ENCODE assay signal across 8 mouse cellular contexts in the genomic region with DNA sequence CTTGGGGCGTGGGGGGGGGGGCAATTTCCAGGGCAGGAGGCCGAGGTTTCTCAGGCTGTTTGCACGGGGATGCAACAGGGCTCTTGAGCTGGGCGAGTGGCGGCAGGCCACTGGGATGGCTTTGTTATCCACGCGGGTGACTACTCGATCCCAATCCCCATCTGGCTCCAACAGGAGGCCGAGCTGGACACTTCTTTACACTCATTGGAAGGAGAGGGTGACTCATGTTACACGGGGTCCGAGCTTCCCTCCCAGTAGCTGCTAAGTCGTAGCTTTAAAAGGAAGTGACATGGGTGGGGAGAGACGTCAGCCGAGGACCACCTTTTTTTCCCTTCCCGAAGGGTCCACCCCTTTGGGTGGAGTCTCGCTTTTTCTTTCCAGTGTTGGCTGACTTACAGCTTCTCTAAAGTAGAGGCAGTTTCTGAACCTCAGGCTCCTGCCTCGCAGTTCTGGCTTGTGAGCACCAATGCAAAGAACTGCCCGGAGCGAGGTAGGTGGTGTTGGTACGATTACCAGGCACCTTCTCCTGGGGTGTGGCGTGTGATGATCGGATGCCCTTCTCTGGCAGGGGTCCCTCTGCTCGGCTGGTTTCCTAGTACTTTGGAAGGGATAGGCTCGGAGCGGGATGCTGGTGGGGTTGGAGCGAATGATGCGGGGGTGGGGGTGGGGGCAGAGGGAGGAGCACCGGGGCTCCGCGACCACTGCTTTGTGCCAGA. TPM values are rescaled to one million over a fixed set of nuclear protein-coding genes. Genes with fewer than 3 reads are reported as not detected.
DNase-seq lines count a peak whose midpoint lies in the region; ATAC-seq and TF ChIP-seq lines count a peak whose summit lies in the region.

No protein-coding gene starts in this region.

- peak overlapping the region; percentile 74 for H3K9ac ChIP-seq in heart, embryonic 11.5 days (ENCODE audit: low read depth, low read length)
- peak overlapping the region; percentile 59 for H3K9ac ChIP-seq in kidney, embryonic 15.5 days

- H3K9me3 ChIP-seq in heart, embryonic 11.5 days (replicated peaks; ENCODE audit: control insufficient read depth, low read length) = no peaks in the 10 kb centered on the region
- no peaks in the 10 kb centered on the region for H3K9me3 ChIP-seq in kidney, embryonic 15.5 days (replicated peaks)

- H3K4me1 ChIP-seq in heart, embryonic 11.5 days (ENCODE audit: control insufficient read depth, insufficient read depth, low read length) = peaks cover 11% of the 10 kb centered on the region
- peaks cover 25% of the 10 kb centered on the region for H3K4me1 ChIP-seq in kidney, embryonic 15.5 days

- ATAC-seq in erythroblast, adult 5-6 weeks (replicated peaks; ENCODE audit: low FRiP score, poor library complexity, severe bottlenecking) = peak; percentile 83
- ATAC-seq in heart, embryonic 11.5 days (replicated peaks; ENCODE audit: insufficient number of reproducible peaks, low FRiP score, low TSS enrichment) = peak; percentile 92
- ATAC-seq in kidney, embryonic 15.5 days (replicated peaks; ENCODE audit: low FRiP score) = peak; percentile 97

- WGBS in heart, embryonic 11.5 days (ENCODE audit: insufficient replicate concordance) = 1% methylated on average over 30 of the region's 30 CpGs
- WGBS in kidney, embryonic 15.5 days = under 1% methylated on average over 30 of the region's 30 CpGs

- TF ChIP-seq POLR2A in brain, embryonic 14.5 days (IDR thresholded peaks at IDR 0.05; ENCODE audit: borderline replicate concordance, extremely low read depth, insufficient read depth, insufficient read length, poor library complexity, severe bottlenecking) = peak; percentile 31; the same call in 1 of the 2 replicates

- no peak for TF ChIP-seq CTCF in brain, embryonic 14.5 days (IDR thresholded peaks at IDR 0.05; ENCODE audit: borderline replicate concordance, extremely low read depth, insufficient read depth, insufficient read length)

- no peaks in the 10 kb centered on the region for H3K36me3 ChIP-seq in heart, embryonic 11.5 days (ENCODE audit: control insufficient read depth, insufficient read depth, low read length)
- H3K36me3 ChIP-seq in kidney, embryonic 15.5 days = peaks cover 5% of the 10 kb centered on the region

- no peaks in the 10 kb centered on the region for H3K27me3 ChIP-seq in heart, embryonic 11.5 days (ENCODE audit: control insufficient read depth, insufficient read depth, low read length)
- H3K27me3 ChIP-seq in kidney, embryonic 15.5 days = no peaks in the 10 kb centered on the region

- peak; percentile 87 for DNase-seq in CD4-positive helper T cell, adult 2 months (ENCODE audit: low read depth, low spot score)
- DNase-seq in brain, embryonic 14.5 days (ENCODE audit: low read depth) = peak; percentile 97
- peak; percentile 86 for DNase-seq in liver
- DNase-seq in monocyte, adult 2 months (ENCODE audit: low read depth in 1 of 2, low spot score in 2 of 2) = peak; percentile 82 to 86
- peak; percentile 88 to 90 for DNase-seq in spleen, postnatal 36 days (ENCODE audit: low spot score in 2 of 2)

- H3K27ac ChIP-seq in heart, embryonic 11.5 days (ENCODE audit: low read depth, low read length) = peak overlapping the region; percentile 89
- peak overlapping the region; percentile 95 for H3K27ac ChIP-seq in kidney, embryonic 15.5 days

- peak overlapping the region; percentile 68 for H3K4me3 ChIP-seq in heart, embryonic 11.5 days (ENCODE audit: low read depth, low read length)
- peak overlapping the region; percentile 70 for H3K4me3 ChIP-seq in kidney, embryonic 15.5 days (replicated peaks)

- H3K4me2 ChIP-seq in heart, embryonic 11.5 days = peak overlapping the region; percentile 87
- H3K4me2 ChIP-seq in kidney, embryonic 15.5 days = peak overlapping the region; percentile 93

RNA-seq across cellular contexts. Expression of a gene that starts 0.6 kb away (rescaled TPM):
- polyA plus RNA-seq in brain, embryonic 14.5 days (2012; rRNA removed) = 27.6 and 35.2 TPM in 2 replicates
- 73.6 and 79.0 TPM in 2 replicates for total RNA-seq in erythroblast, adult 5-6 weeks (2015; ENCODE audit: low replicate concordance)
- total RNA-seq in erythroblast, adult 5-6 weeks (2017; ENCODE audit: low replicate concordance) = 99.3 and 133 TPM in 2 replicates
- polyA plus RNA-seq in heart, embryonic 11.5 days (2014; fragmentation: Nextera tagmentation; extraction: Ambion mirVana) = 17.8 and 21.0 TPM in 2 replicates
- 35.3 and 37.2 TPM in 2 replicates for polyA plus RNA-seq in kidney, embryonic 15.5 days (2015; fragmentation: Nextera tagmentation; extraction: Ambion mirVana)

Comparison
In these comparisons a context has a peak if more than half of its experiments do, and no peak if none do; other contexts are left out.
1. Peak in every context shown above with its lines: DNase-seq, ATAC-seq, H3K4me3 ChIP-seq and H3K27ac ChIP-seq.